17 mouse cellular contexts compared by ENCODE assay signal in genomic region chr5:98995767-98996166, GRCm38 (mm10). TPM values are rescaled to one million over a fixed set of nuclear protein-coding genes. Genes with fewer than 3 reads are reported as not detected.
DNase-seq lines count a peak whose midpoint lies in the region; ATAC-seq and TF ChIP-seq lines count a peak whose summit lies in the region.
"Had no signal": no experiment of that assay in that cellular context is flagged by ENCODE, and none has a peak within 500 bp of the region (broad histone marks: within the 10 kb centered on the region; RNA-seq: fewer than 3 reads in every experiment).

No protein-coding gene starts in this region.

- no peak for TF ChIP-seq CTCF in heart, adult 2 months (IDR thresholded peaks at IDR 0.05)
- TF ChIP-seq CTCF in intestine, postnatal 0 days (IDR thresholded peaks at IDR 0.05; ENCODE audit: low read depth): no peak

- TF ChIP-seq EP300 in heart, adult 2 months (IDR thresholded peaks at IDR 0.05; ENCODE audit: insufficient read depth, low read depth, low read length): no peak

- no peaks in the 10 kb centered on the region for H3K36me3 ChIP-seq in heart, adult 2 months (ENCODE audit: control insufficient read depth, insufficient read depth, low read length)
- no peaks in the 10 kb centered on the region for H3K36me3 ChIP-seq in hindbrain, embryonic 15.5 days
- no peaks in the 10 kb centered on the region for H3K36me3 ChIP-seq in midbrain, embryonic 14.5 days (ENCODE audit: control insufficient read depth, insufficient read depth, low read length)
- H3K36me3 ChIP-seq in intestine, postnatal 0 days (ENCODE audit: control insufficient read depth, insufficient read depth): no peaks in the 10 kb centered on the region; the same call in 1 of the 2 replicates
- H3K36me3 ChIP-seq: embryonic facial prominence, embryonic 12.5 days; heart, embryonic 12.5 days had no signal

- no peaks in the 10 kb centered on the region for H3K9me3 ChIP-seq in hindbrain, embryonic 15.5 days
- no peaks in the 10 kb centered on the region for H3K9me3 ChIP-seq in midbrain, embryonic 14.5 days (ENCODE audit: control insufficient read depth, low read length)
- H3K9me3 ChIP-seq in intestine, postnatal 0 days (ENCODE audit: control insufficient read depth): no peaks in the 10 kb centered on the region
- H3K9me3 ChIP-seq: embryonic facial prominence, embryonic 12.5 days; heart, embryonic 12.5 days had no signal

- no peaks in the 10 kb centered on the region for H3K27me3 ChIP-seq in heart, adult 2 months (ENCODE audit: control insufficient read depth, insufficient read depth, low read length)
- H3K27me3 ChIP-seq in hindbrain, embryonic 15.5 days: no peaks in the 10 kb centered on the region
- no peaks in the 10 kb centered on the region for H3K27me3 ChIP-seq in midbrain, embryonic 14.5 days (ENCODE audit: control insufficient read depth, insufficient read depth, low read length)
- no peaks in the 10 kb centered on the region for H3K27me3 ChIP-seq in intestine, postnatal 0 days (replicated peaks; ENCODE audit: control insufficient read depth, insufficient read depth, low read length)
- H3K27me3 ChIP-seq: embryonic facial prominence, embryonic 12.5 days; heart, embryonic 12.5 days had no signal

- H3K9ac ChIP-seq in heart, adult 2 months (ENCODE audit: low read depth, low read length): no peak overlapping the region
- H3K9ac ChIP-seq in hindbrain, embryonic 15.5 days: no peak overlapping the region
- H3K9ac ChIP-seq in midbrain, embryonic 14.5 days (replicated peaks; ENCODE audit: low read length): no peak overlapping the region
- no peak overlapping the region for H3K9ac ChIP-seq in intestine, postnatal 0 days (ENCODE audit: low read depth, low read length)
- H3K9ac ChIP-seq: embryonic facial prominence, embryonic 12.5 days; heart, embryonic 12.5 days had no signal

- H3K27ac ChIP-seq in heart, adult 2 months: no peak overlapping the region
- H3K27ac ChIP-seq in hindbrain, embryonic 15.5 days (replicated peaks): no peak overlapping the region
- H3K27ac ChIP-seq in midbrain, embryonic 14.5 days (replicated peaks; ENCODE audit: low read depth, low read length): no peak overlapping the region
- no peak overlapping the region for H3K27ac ChIP-seq in intestine, postnatal 0 days (ENCODE audit: low read depth, low read length)
- H3K27ac ChIP-seq: embryonic facial prominence, embryonic 12.5 days; left cerebral cortex, adult 2 months had no signal

- peak; percentile 72 for ATAC-seq in hindbrain, embryonic 15.5 days (ENCODE audit: low FRiP score, low read depth)
- ATAC-seq in midbrain, embryonic 14.5 days (ENCODE audit: low FRiP score, low TSS enrichment): peak; percentile 37; the same call in 1 of the 2 replicates
- no peak for ATAC-seq in intestine, postnatal 0 days

- H3K4me1 ChIP-seq in heart, adult 2 months (ENCODE audit: control insufficient read depth, insufficient read depth, low read length): no peaks in the 10 kb centered on the region
- 0 out of 2 replicates have a peak, but pooled peaks cover 4% of the 10 kb centered on the region for H3K4me1 ChIP-seq in hindbrain, embryonic 15.5 days (replicated peaks)
- 0 out of 2 replicates have a peak, but pooled peaks cover 4% of the 10 kb centered on the region for H3K4me1 ChIP-seq in midbrain, embryonic 14.5 days (ENCODE audit: control insufficient read depth, insufficient read depth, low read length)
- H3K4me1 ChIP-seq in intestine, postnatal 0 days (replicated peaks; ENCODE audit: control insufficient read depth, insufficient read depth, low read length): no peaks in the 10 kb centered on the region
- H3K4me1 ChIP-seq: embryonic facial prominence, embryonic 12.5 days had no signal

- no peaks in the 10 kb centered on the region for H3K79me2 ChIP-seq in heart, adult 2 months (replicated peaks; ENCODE audit: control insufficient read depth, insufficient read depth, low read length)

- DNase-seq in heart, adult 11 months: peak; percentile 71
- DNase-seq in heart, adult 2 months: no peak
- peak; percentile 89 for DNase-seq in Muller cell, postnatal 12 days (ENCODE audit: inconsistent ontology term)
- DNase-seq in midbrain, embryonic 14.5 days: peak; percentile 46
- DNase-seq in kidney, postnatal 10 days: no peak
- DNase-seq in spleen, adult 18-20 months: no peak
- DNase-seq: adrenal gland, postnatal 36 days; cerebellum, postnatal 36 days; gastrocnemius, postnatal 25 days; heart, postnatal 4 days; kidney, adult 8-10 months; thymus, postnatal 4 days had no signal

- no peak overlapping the region for H3K4me3 ChIP-seq in heart, adult 2 months
- H3K4me3 ChIP-seq in hindbrain, embryonic 15.5 days: no peak overlapping the region
- no peak overlapping the region for H3K4me3 ChIP-seq in midbrain, embryonic 14.5 days (replicated peaks; ENCODE audit: low read depth, low read length)
- H3K4me3 ChIP-seq in intestine, postnatal 0 days (ENCODE audit: low read depth, low read length): no peak overlapping the region
- H3K4me3 ChIP-seq: embryonic facial prominence, embryonic 12.5 days; heart, embryonic 12.5 days; left cerebral cortex, adult 2 months had no signal

- 58% methylated on average over 4 of the region's 4 CpGs for WGBS in heart, adult 2 months
- WGBS in hindbrain, embryonic 15.5 days: 32% methylated on average over 4 of the region's 4 CpGs
- 42% methylated on average over 4 of the region's 4 CpGs for WGBS in midbrain, embryonic 14.5 days
- WGBS in intestine, postnatal 0 days: 56% methylated on average over 4 of the region's 4 CpGs

- intact Hi-C loops in heart, adult 2 months (cut with DNase I): no loop called here

- H3K4me2 ChIP-seq in hindbrain, embryonic 15.5 days: no peak overlapping the region
- H3K4me2 ChIP-seq in midbrain, embryonic 14.5 days (ENCODE audit: low read length): no peak overlapping the region
- H3K4me2 ChIP-seq in intestine, postnatal 0 days (replicated peaks; ENCODE audit: low read depth): no peak overlapping the region
- H3K4me2 ChIP-seq: embryonic facial prominence, embryonic 12.5 days; heart, embryonic 12.5 days had no signal

- TF ChIP-seq POLR2A in heart, adult 2 months (IDR thresholded peaks at IDR 0.05; ENCODE audit: insufficient read depth, low read depth, low read length): no peak

RNA-seq across cellular contexts. Expression of gene Prkg2, which starts 41.4 kb away (rescaled TPM):
- under 1 TPM; 0.26 to 0.52 TPM for total RNA-seq in heart, adult 2 months (2021)
- polyA plus RNA-seq in heart, adult 2 months (2012; rRNA removed): 0.04 and 0.12 TPM in 2 replicates
- 1.7 and 2.2 TPM in 2 replicates for polyA plus RNA-seq in hindbrain, embryonic 15.5 days (2015; fragmentation: Nextera tagmentation; extraction: Ambion mirVana)
- polyA plus RNA-seq in midbrain, embryonic 14.5 days (2014; fragmentation: Nextera tagmentation; extraction: Ambion mirVana): 2.2 and 2.4 TPM in 2 replicates
- polyA plus RNA-seq in intestine, postnatal 0 days (2015; fragmentation: Nextera tagmentation; extraction: Ambion mirVana): 87.8 and 91.4 TPM in 2 replicates

Comparison
In these comparisons a context has a peak if more than half of its experiments do, and no peak if none do; other contexts are left out.
1. DNase-seq: peak in heart, adult 11 months (single experiment), Muller cell, postnatal 12 days (single experiment) and midbrain, embryonic 14.5 days (single experiment); none in heart, adult 2 months (0 of 2), kidney, postnatal 10 days (single experiment) and spleen, adult 18-20 months (0 of 2).
2. RNA of gene Prkg2, which starts 41.4 kb away (polyA plus RNA-seq): 87.8 to 91.4 TPM in intestine, postnatal 0 days; 2.2 to 2.4 TPM in midbrain, embryonic 14.5 days, 1.7 to 2.2 TPM in hindbrain, embryonic 15.5 days and 0.04 to 0.12 TPM in heart, adult 2 months; every median in the first group is over 10 times any median in the second.